Mouse (Mus musculus) heart, postnatal 4 days (tissue): ENCODE results near the gene Trim24. TPM values are rescaled to one million over a fixed set of nuclear protein-coding genes. Genes with fewer than 3 reads are reported as not detected.
A peak's percentile ranks its signal among the peaks of the same experiment; 100 is the strongest.
"Not testable (repeated sequence)": the region's sequence is repeated elsewhere in the genome, so short reads cannot be mapped to it uniquely, and the experiment has no call there.

Experiments
- DNase-seq: peaks from one replicate; pipeline ENCODE4 v3.0.0; 2021
- total RNA-seq, 2 experiments: library from RNA; stranded (reverse); gene quantifications; 2 replicates each; pipeline ENCODE4 v1.2.3; 2021

The Trim24 gene
- 10 to 100 TPM; 50.8 to 60.3 TPM for total RNA-seq

- DNase-seq, result peak; percentile 97
Observed at GRCm38 (mm10) chr6:37870245-37871136, at the start of gene Trim24. Gene Trim24, plus strand, starts transcription at chr6:37870811.

GRCm38 (mm10) chr6:37821531-37822051 is 49.0 kb upstream of the Trim24 start:
- no peak for DNase-seq

- no peak for DNase-seq
Observed at GRCm38 (mm10) chr6:37822390-37822789, 48.2 kb upstream of the Trim24 start.

GRCm38 (mm10) chr6:37823731-37824130 is 46.9 kb upstream of the Trim24 start:
- DNase-seq, result no peak

GRCm38 (mm10) chr6:37825331-37826115 is 45.1 kb upstream of the Trim24 start:
- not testable (repeated sequence) for DNase-seq

GRCm38 (mm10) chr6:37828955-37829354 is 41.7 kb upstream of the Trim24 start:
- DNase-seq, result no peak

GRCm38 (mm10) chr6:37829631-37830030 is 41.0 kb upstream of the Trim24 start:
- no peak for DNase-seq

GRCm38 (mm10) chr6:37833691-37834090 is 36.9 kb upstream of the Trim24 start:
- no peak for DNase-seq

GRCm38 (mm10) chr6:37836951-37837565 is 33.6 kb upstream of the Trim24 start:
- not testable (repeated sequence) for DNase-seq

- DNase-seq, result no peak
Observed at GRCm38 (mm10) chr6:37842779-37843605, 27.6 kb upstream of the Trim24 start.

- DNase-seq, result no peak
Observed at GRCm38 (mm10) chr6:37843647-37844273, 26.9 kb upstream of the Trim24 start.

GRCm38 (mm10) chr6:37844947-37845346 is 25.7 kb upstream of the Trim24 start:
- DNase-seq, result not testable (repeated sequence)

GRCm38 (mm10) chr6:37847531-37847930 is 23.1 kb upstream of the Trim24 start:
- not testable (repeated sequence) for DNase-seq

GRCm38 (mm10) chr6:37851352-37851751 is 19.3 kb upstream of the Trim24 start:
- DNase-seq, result no peak

- no peak for DNase-seq
Observed at GRCm38 (mm10) chr6:37853289-37853688, 17.3 kb upstream of the Trim24 start.

- no peak for DNase-seq
Observed at GRCm38 (mm10) chr6:37855384-37855783, 15.2 kb upstream of the Trim24 start.

GRCm38 (mm10) chr6:37856300-37856699 is 14.3 kb upstream of the Trim24 start:
- DNase-seq, result not testable (repeated sequence)

- DNase-seq, result no peak
Observed at GRCm38 (mm10) chr6:37857196-37857874, 13.3 kb upstream of the Trim24 start.

- DNase-seq, result no peak
Observed at GRCm38 (mm10) chr6:37858126-37858525, 12.5 kb upstream of the Trim24 start.

GRCm38 (mm10) chr6:37862893-37863292 is 7.7 kb upstream of the Trim24 start:
- DNase-seq, result no peak
